Mouse (Mus musculus) hindlimb bud, embryonic 11.5 days (tissue): ENCODE measurements around the gene Gm3317.
"Not testable (repeated sequence)": the region's sequence is repeated elsewhere in the genome, so short reads cannot be mapped to it uniquely, and the experiment has no call there.

Experiments
- DNase-seq: peaks from one replicate; pipeline ENCODE4 v3.0.0-alpha.2; 2012; ENCODE audit warnings: low read depth, low spot score; ENCODE audit errors: extremely low spot score

Gene Gm3317

DNA sequence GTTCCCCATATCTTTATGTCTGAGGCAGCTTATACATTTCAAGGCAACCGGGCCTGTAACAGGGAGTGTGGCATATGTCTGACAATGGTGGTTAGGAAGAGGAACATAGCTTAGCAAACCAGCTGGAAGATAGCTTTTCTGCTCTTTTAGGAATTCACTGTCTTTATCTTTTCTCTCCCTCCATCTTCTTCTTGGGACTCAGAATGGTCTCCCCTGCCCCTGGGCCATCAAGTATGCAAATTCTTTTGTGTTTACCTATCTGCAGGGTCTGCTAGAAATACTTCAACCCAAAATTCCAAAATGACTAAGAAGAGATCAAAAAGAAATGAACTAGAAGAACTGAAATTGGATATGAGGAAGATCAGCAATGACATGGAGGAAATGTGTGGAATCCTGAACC, at the start of gene Gm3317:
Gene Gm3317 (plus strand): TSS at position 301 of the 400 bp plus-strand sequence.
- DNase-seq: not testable (repeated sequence)

GRCm38 (mm10) chr14:5131219-5131618, 33.1 kb upstream of the Gm3317 start, which contains the start of gene Gm8279:
Gene Gm8279 (plus strand): TSS chr14:5131519.
- not testable (repeated sequence) for DNase-seq

DNA sequence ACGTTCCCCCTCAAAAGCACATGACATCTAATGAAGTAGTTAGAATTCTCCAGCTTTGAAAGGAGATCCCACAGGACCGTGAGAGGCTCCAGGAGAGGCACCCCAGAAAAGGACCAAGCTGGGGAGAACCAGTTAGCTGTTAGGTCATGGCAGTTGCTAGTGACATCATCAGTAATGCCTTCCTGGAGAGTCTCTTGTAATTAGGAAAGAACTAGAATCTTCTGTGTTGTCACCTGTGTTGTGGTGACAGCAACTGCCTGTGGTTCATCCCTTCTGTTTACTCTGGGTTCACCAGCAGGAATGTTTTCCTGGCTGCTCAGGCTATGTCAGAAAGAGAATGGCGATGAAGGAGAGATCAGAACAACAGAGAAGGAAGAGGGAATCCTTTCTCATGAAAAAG, 21.2 kb downstream of the Gm3317 start, which contains the start of gene Gm8271:
Gene Gm8271 (plus strand): TSS at position 301 of the 400 bp plus-strand sequence.
- not testable (repeated sequence) for DNase-seq
